Mouse (Mus musculus) liver, adult 2 months (tissue): ENCODE measurements around the gene Nyx.

ENCODE experiments used
- CTCF ChIP-seq: fragments of 200-500 bp; IDR thresholded peaks from 2 replicates; pipeline ENCODE4 v1.5.1; 2011; ENCODE audit warnings: low read depth, low read length, control low read depth
- POLR2A ChIP-seq: fragments of 200-500 bp; IDR thresholded peaks from 2 replicates; pipeline ENCODE4 v1.6.1; 2011; ENCODE audit warnings: low read length, control low read depth; ENCODE audit not compliant: insufficient read depth; ENCODE audit errors: extremely low read depth

DNA sequence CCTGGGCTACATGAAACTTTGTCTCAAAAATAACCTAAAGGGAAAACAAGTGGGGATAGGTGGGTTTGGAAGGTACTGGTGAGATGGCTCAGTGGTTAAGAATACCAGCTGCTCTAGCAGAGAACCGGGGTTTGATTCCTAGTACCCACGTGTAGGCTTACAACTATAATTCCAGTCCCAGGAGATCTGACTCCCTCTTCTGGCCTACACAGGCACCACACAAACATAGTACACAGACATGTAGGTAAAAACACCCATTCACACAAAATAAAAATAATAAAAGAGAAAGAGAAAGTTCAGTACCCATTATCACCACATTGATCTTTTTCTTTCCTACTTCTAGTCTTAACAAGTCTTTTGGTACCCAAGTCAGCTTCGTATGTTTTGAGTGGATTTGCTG is 6.0 kb downstream of the Nyx start:
- TF ChIP-seq CTCF (no peak), POLR2A (no peak)
